Mouse (Mus musculus) neural tube, embryonic 13.5 days (tissue): Measurements from ENCODE around the gene Nfkbiz. TPM values are rescaled to one million over a fixed set of nuclear protein-coding genes. Genes with fewer than 3 reads are reported as not detected.

Experiments
- ATAC-seq: fragments of 200-750 bp; cut with Nextera tagmentation; 2 replicates; pipeline ENCODE4 v1.8.0; 2017; ENCODE audit warnings: low read depth, mild to moderate bottlenecking, moderate TSS enrichment, moderate library complexity
- H3K27ac ChIP-seq: fragments of 300-500 bp; sonication (generic); replicated peaks from 2 replicates; pipeline ENCODE4 v1.5.1; 2015; ENCODE audit warnings: moderate library complexity, mild to moderate bottlenecking, inconsistent platforms
- H3K27me3 ChIP-seq: fragments of 300-500 bp; sonication (generic); 2 replicates; pipeline ENCODE4 v1.6.1; 2015; ENCODE audit warnings: mild to moderate bottlenecking, inconsistent platforms
- H3K36me3 ChIP-seq: fragments of 300-500 bp; sonication (generic); 2 replicates; pipeline ENCODE4 v1.6.1; 2015; ENCODE audit warnings: mild to moderate bottlenecking, inconsistent platforms
- H3K4me1 ChIP-seq: fragments of 300-500 bp; sonication (generic); replicated peaks from 2 replicates; pipeline ENCODE4 v1.6.1; 2015; ENCODE audit warnings: inconsistent platforms
- H3K4me2 ChIP-seq: fragments of 300-500 bp; sonication (generic); 2 replicates; pipeline ENCODE4 v1.6.1; 2015; ENCODE audit warnings: inconsistent platforms, mild to moderate bottlenecking, moderate library complexity
- H3K4me3 ChIP-seq: fragments of 300-500 bp; sonication (generic); 2 replicates; pipeline ENCODE4 v1.5.1; 2015; ENCODE audit warnings: mild to moderate bottlenecking, inconsistent platforms
- H3K9ac ChIP-seq: fragments of 300-500 bp; sonication (generic); 2 replicates; pipeline ENCODE4 v1.6.1; 2015; ENCODE audit warnings: moderate library complexity, mild to moderate bottlenecking, inconsistent platforms
- H3K9me3 ChIP-seq: fragments of 300-500 bp; sonication (generic); 2 replicates; pipeline ENCODE4 v1.6.1; 2016; ENCODE audit warnings: inconsistent platforms
- WGBS: fragments of 180-500 bp; shearing (Covaris S2); methylation state at CpG from one replicate; pipeline ENCODE4 v1.1.7; 2015; 5-methylcytosine and 5-hydroxymethylcytosine counted together
- polyA plus RNA-seq: library from polyadenylated mRNA; unstranded; fragments of >200 nt; fragmentation: Nextera tagmentation; extraction: Ambion mirVana; gene quantifications from 2 replicates; pipeline ENCODE4 v1.2.1, GENCODE M21; 2015

The Nfkbiz gene
- polyA plus RNA-seq, 1 experiment from 2014 or later = 2.2 TPM

- Histone ChIP-seq H3K4me3 (no peak overlapping the region), H3K4me1 (peaks cover 29% of the 10 kb centered on the region), H3K9me3 (no peaks in the 10 kb centered on the region), H3K4me2 (no peak overlapping the region), H3K27me3 (peaks cover 21% of the 10 kb centered on the region), H3K9ac (no peak overlapping the region), H3K27ac (no peak overlapping the region), H3K36me3 (no peaks in the 10 kb centered on the region)
- 42% methylated on average over 11 of the region's 11 CpGs for WGBS
- no peak for ATAC-seq
Measured at GRCm38 (mm10) chr16:55823398-55824155, 15.1 kb downstream of the Nfkbiz start.

- Histone ChIP-seq H3K27ac (no peak overlapping the region), H3K4me3 (peak overlapping the region; percentile 84), H3K9me3 (no peaks in the 10 kb centered on the region), H3K36me3 (peaks cover 4% of the 10 kb centered on the region; the same call in 1 of the 2 replicates), H3K27me3 (peaks cover 21% of the 10 kb centered on the region), H3K4me2 (peak overlapping the region; percentile 93), H3K4me1 (peaks cover 30% of the 10 kb centered on the region), H3K9ac (no peak overlapping the region)
- ATAC-seq = no peak
- 44% methylated on average over 18 of the region's 18 CpGs for WGBS
Measured at GRCm38 (mm10) chr16:55822741-55823397, 15.8 kb downstream of the Nfkbiz start.

- no peaks in the 10 kb centered on the region for H3K9me3 ChIP-seq
- 1% methylated on average over 65 of the region's 67 CpGs for WGBS
- H3K4me1 ChIP-seq = peaks cover 30% of the 10 kb centered on the region
- peak overlapping the region; percentile 93 for H3K4me2 ChIP-seq
- H3K36me3 ChIP-seq = peaks cover 9% of the 10 kb centered on the region
- ATAC-seq = peak; percentile 93
- peak overlapping the region; percentile 82 for H3K9ac ChIP-seq
- peak overlapping the region; percentile 84 for H3K4me3 ChIP-seq
- H3K27ac ChIP-seq = peak overlapping the region; percentile 67
- H3K27me3 ChIP-seq = peaks cover 21% of the 10 kb centered on the region
Measured at GRCm38 (mm10) chr16:55821997-55822740, 16.5 kb downstream of the Nfkbiz start.

GRCm38 (mm10) chr16:55821571-55821981 is 17.1 kb downstream of the Nfkbiz start:
- Histone ChIP-seq H3K27me3 (peaks cover 21% of the 10 kb centered on the region), H3K9me3 (no peaks in the 10 kb centered on the region), H3K4me1 (peaks cover 30% of the 10 kb centered on the region), H3K9ac (peak overlapping the region; percentile 82), H3K4me2 (peak overlapping the region; percentile 93), H3K36me3 (peaks cover 13% of the 10 kb centered on the region), H3K27ac (peak overlapping the region; percentile 67), H3K4me3 (peak overlapping the region; percentile 84)
- 0% methylated on average over 34 of the region's 40 CpGs for WGBS
- peak; percentile 67 for ATAC-seq

- Histone ChIP-seq H3K4me3 (peak overlapping the region; percentile 84), H3K4me2 (peak overlapping the region; percentile 93), H3K27ac (0 out of 2 replicates have a peak overlapping the region, but pooled peaks have one; percentile 20), H3K4me1 (peaks cover 30% of the 10 kb centered on the region), H3K9ac (peak overlapping the region; percentile 82), H3K9me3 (no peaks in the 10 kb centered on the region), H3K36me3 (peaks cover 18% of the 10 kb centered on the region), H3K27me3 (peaks cover 21% of the 10 kb centered on the region)
- ATAC-seq = no peak
- WGBS = 6% methylated on average over 20 of the region's 20 CpGs
Measured at GRCm38 (mm10) chr16:55820916-55821570, 17.7 kb downstream of the Nfkbiz start.

DNA sequence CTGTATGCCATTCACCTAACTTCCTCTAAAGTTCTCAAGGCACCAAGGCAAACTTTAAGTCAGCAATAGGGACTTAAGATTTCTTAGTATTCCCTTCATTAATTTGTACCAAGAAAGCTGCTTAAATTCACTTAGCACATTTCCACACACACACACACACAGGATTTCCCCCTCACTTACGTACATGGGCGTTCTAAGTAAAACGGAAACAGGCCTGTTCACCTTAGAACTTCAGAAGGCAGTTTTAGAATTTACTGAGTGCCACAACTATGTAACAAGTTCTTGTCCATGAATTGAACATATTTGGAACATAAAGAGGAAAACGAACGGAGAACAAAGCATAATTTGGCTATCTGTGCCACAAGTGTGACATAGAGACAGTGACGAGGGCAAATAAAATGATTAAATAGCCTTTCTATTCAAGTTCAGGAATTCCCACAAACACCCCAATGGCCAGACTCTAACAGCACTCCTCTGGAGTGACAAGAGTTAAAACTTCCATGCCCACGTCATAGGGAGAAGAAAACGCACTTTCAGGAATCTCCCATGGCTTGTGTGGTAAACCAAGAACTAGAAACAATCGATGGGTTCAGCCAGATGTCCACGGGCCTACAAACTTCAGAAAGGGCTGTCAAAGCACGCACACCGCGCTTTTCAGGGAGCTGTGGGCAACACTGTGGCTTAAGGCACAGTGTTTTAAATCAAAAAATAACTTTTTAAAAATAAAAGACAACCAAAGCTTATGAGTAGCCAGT is 18.4 kb downstream of the Nfkbiz start:
- Histone ChIP-seq H3K4me2 (peak overlapping the region; percentile 93), H3K27me3 (peaks cover 21% of the 10 kb centered on the region), H3K36me3 (peaks cover 25% of the 10 kb centered on the region), H3K27ac (no peak overlapping the region), H3K4me3 (peak overlapping the region; percentile 84), H3K4me1 (peaks cover 30% of the 10 kb centered on the region), H3K9ac (0 out of 2 replicates have a peak overlapping the region, but pooled peaks have one; percentile 82), H3K9me3 (no peaks in the 10 kb centered on the region)
- ATAC-seq = no peak
- 44% methylated on average over 13 of the region's 13 CpGs for WGBS

GRCm38 (mm10) chr16:55819186-55819861 is 19.4 kb downstream of the Nfkbiz start:
- Histone ChIP-seq H3K4me2 (peak overlapping the region; percentile 93), H3K27me3 (peaks cover 20% of the 10 kb centered on the region), H3K4me3 (peak overlapping the region; percentile 84), H3K9ac (no peak overlapping the region), H3K4me1 (peaks cover 30% of the 10 kb centered on the region), H3K27ac (no peak overlapping the region), H3K36me3 (peaks cover 34% of the 10 kb centered on the region), H3K9me3 (no peaks in the 10 kb centered on the region)
- 54% methylated on average over 15 of the region's 15 CpGs for WGBS
- ATAC-seq = no peak

- Histone ChIP-seq H3K9ac (no peak overlapping the region), H3K4me3 (no peak overlapping the region), H3K27me3 (peaks cover 5% of the 10 kb centered on the region; the same call in 1 of the 2 replicates), H3K36me3 (peaks cover 46% of the 10 kb centered on the region), H3K4me1 (peaks cover 30% of the 10 kb centered on the region), H3K4me2 (no peak overlapping the region), H3K27ac (no peak overlapping the region), H3K9me3 (no peaks in the 10 kb centered on the region)
- 94% methylated on average over 28 of the region's 28 CpGs for WGBS
- ATAC-seq = no peak
Measured at GRCm38 (mm10) chr16:55817717-55818515, 20.8 kb downstream of the Nfkbiz start.

DNA sequence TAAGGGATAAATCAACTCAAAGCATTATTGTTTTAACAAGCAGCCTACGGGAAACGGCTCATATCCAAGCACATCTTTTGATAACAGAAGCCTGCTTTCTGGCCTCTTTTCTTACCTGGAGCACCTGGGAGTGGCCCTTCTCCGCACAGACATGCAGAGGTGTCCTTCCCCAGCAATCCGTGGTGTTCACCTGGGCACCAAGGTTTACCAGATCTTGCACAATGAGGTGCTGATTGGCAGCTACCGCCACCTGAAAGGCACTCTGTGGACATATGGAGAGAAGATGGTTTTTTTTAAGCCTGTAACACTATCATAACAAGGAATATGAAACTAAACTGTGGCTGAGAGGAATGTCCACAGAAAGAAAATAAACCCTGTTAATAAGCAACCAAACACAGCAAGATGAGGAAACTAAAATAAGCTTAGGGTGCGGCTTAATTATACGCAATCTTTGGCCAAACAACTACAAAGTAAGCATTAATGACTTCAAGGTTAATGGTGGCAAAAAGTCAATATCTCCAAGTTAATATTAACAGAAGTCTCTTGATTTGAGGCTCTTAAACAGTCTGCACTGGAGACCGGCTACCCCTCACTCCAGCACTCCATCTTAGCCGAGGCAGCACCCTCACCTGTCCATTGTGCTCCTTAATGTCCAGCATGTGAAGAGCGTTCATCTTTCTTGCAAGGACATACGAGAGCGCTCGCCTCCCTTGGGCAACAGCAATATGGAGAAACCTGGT is 22.3 kb downstream of the Nfkbiz start:
- no peak for ATAC-seq
- 94% methylated on average over 13 of the region's 13 CpGs for WGBS
- H3K36me3 ChIP-seq = peaks cover 57% of the 10 kb centered on the region

More for the DNA sequence above, 22.3 kb downstream of the Nfkbiz start:
- Histone ChIP-seq H3K27me3 (peaks cover 5% of the 10 kb centered on the region; the same call in 1 of the 2 replicates), H3K4me2 (no peak overlapping the region), H3K4me3 (no peak overlapping the region), H3K9me3 (no peaks in the 10 kb centered on the region), H3K4me1 (peaks cover 27% of the 10 kb centered on the region), H3K9ac (no peak overlapping the region), H3K27ac (no peak overlapping the region)
